Mouse (Mus musculus): ENCODE measurements around the gene Drd1. TPM values are rescaled to one million over a fixed set of nuclear protein-coding genes. Genes with fewer than 3 reads are reported as not detected.

Drd1 gene
- polyA plus RNA-seq, 1 experiment from 2014 or later, result 0.12 TPM

GRCm38 (mm10) chr13:54037936-54038335 is 17.6 kb downstream of the Drd1 start:
- H3K9ac ChIP-seq, result no peak overlapping the region
- H3K4me2 ChIP-seq, result no peak overlapping the region
- no peaks in the 10 kb centered on the region for H3K27me3 ChIP-seq (replicated peaks)
- ATAC-seq (ENCODE audit: extremely low read depth, insufficient number of reproducible peaks, low FRiP score, low TSS enrichment), result no peak
- no peak overlapping the region for H3K27ac ChIP-seq (replicated peaks)
- 67% methylated on average over 4 of the region's 4 CpGs for WGBS
- H3K4me1 ChIP-seq, result no peaks in the 10 kb centered on the region
- no peaks in the 10 kb centered on the region for H3K36me3 ChIP-seq
- no peaks in the 10 kb centered on the region for H3K9me3 ChIP-seq
- H3K4me3 ChIP-seq, result no peak overlapping the region

GRCm38 (mm10) chr13:54035541-54035940 is 20.0 kb downstream of the Drd1 start:
- H3K4me3 ChIP-seq, result no peak overlapping the region
- no peak for ATAC-seq (ENCODE audit: extremely low read depth, insufficient number of reproducible peaks, low FRiP score, low TSS enrichment)
- WGBS, result 54% methylated on average over 1 of the region's 1 CpGs
- H3K36me3 ChIP-seq, result no peaks in the 10 kb centered on the region
- H3K4me2 ChIP-seq, result no peak overlapping the region
- no peaks in the 10 kb centered on the region for H3K4me1 ChIP-seq
- no peaks in the 10 kb centered on the region for H3K27me3 ChIP-seq (replicated peaks)
- H3K9ac ChIP-seq, result no peak overlapping the region
- H3K27ac ChIP-seq (replicated peaks), result no peak overlapping the region
- no peaks in the 10 kb centered on the region for H3K9me3 ChIP-seq

- 67% methylated on average over 4 of the region's 4 CpGs for WGBS
- no peak overlapping the region for H3K27ac ChIP-seq (replicated peaks)
- no peaks in the 10 kb centered on the region for H3K36me3 ChIP-seq
- H3K4me3 ChIP-seq, result no peak overlapping the region
- no peak overlapping the region for H3K9ac ChIP-seq
- ATAC-seq (ENCODE audit: extremely low read depth, insufficient number of reproducible peaks, low FRiP score, low TSS enrichment), result no peak
- H3K4me2 ChIP-seq, result no peak overlapping the region
- H3K27me3 ChIP-seq (replicated peaks), result no peaks in the 10 kb centered on the region
- H3K4me1 ChIP-seq, result no peaks in the 10 kb centered on the region
- no peaks in the 10 kb centered on the region for H3K9me3 ChIP-seq
Observed at GRCm38 (mm10) chr13:54033653-54034052, 21.9 kb downstream of the Drd1 start.

- H3K9ac ChIP-seq, result no peak overlapping the region
- no peak for ATAC-seq (ENCODE audit: extremely low read depth, insufficient number of reproducible peaks, low FRiP score, low TSS enrichment)
- H3K27me3 ChIP-seq (replicated peaks), result no peaks in the 10 kb centered on the region
- H3K4me1 ChIP-seq, result no peaks in the 10 kb centered on the region
- H3K27ac ChIP-seq (replicated peaks), result no peak overlapping the region
- no peak overlapping the region for H3K4me3 ChIP-seq
- 79% methylated on average over 7 of the region's 7 CpGs for WGBS
- no peak overlapping the region for H3K4me2 ChIP-seq
- H3K9me3 ChIP-seq, result 0 out of 2 replicates have a peak, but pooled peaks cover 5% of the 10 kb centered on the region
- no peaks in the 10 kb centered on the region for H3K36me3 ChIP-seq
Observed at GRCm38 (mm10) chr13:54027079-54027478, 28.4 kb downstream of the Drd1 start.

GRCm38 (mm10) chr13:54023311-54023710 is 32.2 kb downstream of the Drd1 start:
- Histone ChIP-seq H3K27ac (replicated peaks) (no peak overlapping the region), H3K4me1 (no peaks in the 10 kb centered on the region), H3K4me3 (no peak overlapping the region), H3K9me3 (0 out of 2 replicates have a peak, but pooled peaks cover 5% of the 10 kb centered on the region), H3K36me3 (no peaks in the 10 kb centered on the region), H3K9ac (no peak overlapping the region), H3K27me3 (replicated peaks) (no peaks in the 10 kb centered on the region), H3K4me2 (no peak overlapping the region)
- ATAC-seq (ENCODE audit: extremely low read depth, insufficient number of reproducible peaks, low FRiP score, low TSS enrichment), result no peak
- 61% methylated on average over 5 of the region's 5 CpGs for WGBS

GRCm38 (mm10) chr13:54008716-54009115 is 46.8 kb downstream of the Drd1 start:
- Histone ChIP-seq H3K4me3 (no peak overlapping the region), H3K36me3 (no peaks in the 10 kb centered on the region), H3K9ac (no peak overlapping the region), H3K4me1 (peaks cover 6% of the 10 kb centered on the region; the same call in 1 of the 2 replicates), H3K9me3 (no peaks in the 10 kb centered on the region), H3K4me2 (no peak overlapping the region), H3K27me3 (replicated peaks) (no peaks in the 10 kb centered on the region), H3K27ac (replicated peaks) (no peak overlapping the region)
- ATAC-seq (ENCODE audit: extremely low read depth, insufficient number of reproducible peaks, low FRiP score, low TSS enrichment), result no peak
- 81% methylated on average over 4 of the region's 4 CpGs for WGBS

Other genes starting within 250 kb of the Drd1 start
- gene Sfxn1, start 16.2 kb upstream of the Drd1 start, polyA plus RNA-seq (2015; fragmentation: Nextera tagmentation; extraction: Ambion mirVana), result 27.8 and 28.7 TPM in 2 replicates
- gene Hrh2, start 136.4 kb upstream of the Drd1 start, polyA plus RNA-seq (2015; fragmentation: Nextera tagmentation; extraction: Ambion mirVana), result 0.05 TPM in 1 of 2 replicates, not detected in the other